Mouse (Mus musculus) ovary, adult 18-20 months (tissue): ENCODE measurements around the gene Fam107a.
A peak's percentile ranks its signal among the peaks of the same experiment; 100 is the strongest.
"Not testable (repeated sequence)": the region's sequence is repeated elsewhere in the genome, so short reads cannot be mapped to it uniquely, and the experiment has no call there.

Experiments used
- DNase-seq: peaks from one replicate; pipeline ENCODE4 v3.0.0; 2022; ENCODE audit warnings: low spot score, mixed read lengths

The Fam107a gene

GRCm38 (mm10) chr14:8316366-8317193 is 1.2 kb downstream of the Fam107a start:
- DNase-seq = no peak

- DNase-seq = no peak
Observed at GRCm38 (mm10) chr14:8315169-8315568, 2.7 kb downstream of the Fam107a start.

GRCm38 (mm10) chr14:8314536-8314935 is 3.3 kb downstream of the Fam107a start:
- no peak for DNase-seq

GRCm38 (mm10) chr14:8313877-8314276 is 3.9 kb downstream of the Fam107a start:
- DNase-seq = no peak

GRCm38 (mm10) chr14:8309621-8310141 is 8.1 kb downstream of the Fam107a start:
- DNase-seq = no peak

GRCm38 (mm10) chr14:8308650-8309049 is 9.2 kb downstream of the Fam107a start:
- DNase-seq = no peak

DNA sequence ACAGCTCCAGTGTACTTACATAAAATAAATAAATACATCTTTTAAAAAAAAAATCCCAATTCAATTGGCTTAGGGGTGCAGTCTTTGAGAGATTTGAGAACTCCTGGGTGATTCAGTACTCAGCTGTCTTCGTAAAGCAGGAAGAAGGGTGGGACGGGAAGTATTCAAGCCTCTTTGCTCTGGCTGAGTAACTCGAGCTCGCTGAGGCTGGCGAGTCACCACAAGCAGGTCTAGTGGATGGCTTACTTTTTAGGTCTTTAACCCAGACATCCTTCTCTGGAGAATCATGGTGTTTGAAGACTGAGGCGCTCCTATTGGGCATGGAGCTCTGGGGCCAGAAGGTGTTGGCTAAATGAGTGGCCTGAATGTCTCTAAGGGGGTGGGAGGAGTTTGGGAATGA is 10.9 kb downstream of the Fam107a start:
- DNase-seq = no peak

GRCm38 (mm10) chr14:8305014-8305413 is 12.8 kb downstream of the Fam107a start:
- no peak for DNase-seq

- no peak for DNase-seq
Observed at GRCm38 (mm10) chr14:8304082-8304481, 13.7 kb downstream of the Fam107a start.

GRCm38 (mm10) chr14:8302687-8303086 is 15.1 kb downstream of the Fam107a start:
- DNase-seq = no peak

DNA sequence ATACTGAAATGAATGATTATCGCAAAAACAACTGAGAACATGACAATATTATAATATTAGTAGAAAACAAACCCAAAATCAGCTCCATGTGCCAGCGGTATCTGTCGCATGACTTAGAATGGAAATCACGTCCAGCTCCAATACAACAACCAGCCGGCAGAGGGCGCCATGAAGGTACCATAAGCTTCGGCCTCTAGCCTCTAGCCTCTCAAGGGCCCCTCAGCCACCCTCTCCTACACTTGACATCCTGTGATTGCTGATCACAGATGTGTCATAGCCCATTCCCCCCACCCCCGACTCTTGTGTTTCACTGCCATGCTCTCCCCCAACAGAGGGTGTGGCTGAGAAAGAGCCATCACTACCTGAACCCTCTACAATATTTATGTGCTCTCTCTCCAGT is 17.5 kb downstream of the Fam107a start:
- no peak for DNase-seq

GRCm38 (mm10) chr14:8297889-8298293 is 19.9 kb downstream of the Fam107a start:
- DNase-seq = peak; percentile 14

GRCm38 (mm10) chr14:8294257-8294656 is 23.6 kb downstream of the Fam107a start:
- DNase-seq = no peak

GRCm38 (mm10) chr14:8286595-8286994 is 31.2 kb downstream of the Fam107a start:
- peak; percentile 21 for DNase-seq

DNA sequence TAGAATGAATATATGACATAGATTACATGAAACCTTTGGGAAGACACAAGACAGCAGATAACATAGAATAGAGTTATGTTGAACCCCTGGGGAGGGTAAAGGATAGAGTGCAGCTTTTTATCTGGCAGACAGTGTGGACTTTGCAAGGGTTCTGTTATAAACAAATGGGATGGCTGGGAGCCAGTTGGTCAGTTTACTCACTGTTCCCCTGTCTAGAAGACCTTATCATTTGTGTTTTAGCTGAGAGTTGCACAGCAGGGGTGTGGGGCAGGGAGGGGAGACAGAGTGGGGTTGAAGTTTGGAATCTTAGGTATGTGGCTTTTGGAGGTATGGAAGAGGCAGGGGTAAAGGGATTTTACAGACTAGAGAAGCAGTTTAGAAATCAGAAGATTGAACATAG is 34.0 kb downstream of the Fam107a start:
- DNase-seq = no peak

- not testable (repeated sequence) for DNase-seq
Observed at GRCm38 (mm10) chr14:8271281-8271680, 46.5 kb downstream of the Fam107a start.

GRCm38 (mm10) chr14:8264378-8264777 is 53.4 kb downstream of the Fam107a start:
- DNase-seq = no peak

DNA sequence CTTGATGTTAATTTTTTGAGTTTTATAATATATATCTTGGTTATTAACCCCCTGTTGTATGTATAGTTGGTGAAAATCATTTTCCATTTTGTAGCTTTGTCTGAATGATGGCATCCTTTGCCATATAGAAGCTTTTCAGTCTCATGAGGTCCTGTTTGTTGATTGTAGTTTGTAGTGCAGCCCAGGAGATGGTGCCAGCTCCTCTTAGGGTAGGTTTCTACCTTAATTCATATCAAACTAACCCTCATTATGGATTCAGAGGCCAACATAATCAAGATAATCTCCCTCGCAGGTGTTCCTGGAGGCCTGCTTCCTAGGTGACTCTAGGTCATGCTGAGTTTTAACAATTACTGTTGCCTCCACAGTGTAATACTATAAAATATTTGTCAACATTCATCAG is 55.6 kb downstream of the Fam107a start:
- no peak for DNase-seq

GRCm38 (mm10) chr14:8260214-8260613 is 57.6 kb downstream of the Fam107a start:
- no peak for DNase-seq

DNA sequence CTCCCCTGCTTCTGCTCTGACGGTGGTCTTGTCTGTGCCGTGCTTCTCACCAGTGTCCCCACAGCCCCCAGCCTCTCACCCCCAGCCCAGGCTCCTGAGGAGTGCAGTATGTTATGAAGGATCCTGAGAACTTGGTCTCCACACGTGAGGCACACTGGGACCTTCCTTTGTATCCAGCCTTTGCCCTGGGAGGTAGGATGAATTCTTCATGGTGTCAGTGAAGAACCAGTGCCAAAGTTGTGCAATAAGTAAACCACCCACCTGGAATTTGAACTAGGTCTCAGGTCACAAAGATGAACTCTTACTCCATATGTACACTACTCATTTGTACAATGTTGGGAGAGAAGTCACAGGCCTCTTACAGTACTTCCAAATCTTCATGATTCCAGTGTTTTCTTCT is 58.7 kb downstream of the Fam107a start, which contains the start of gene Acox2:
TSS of gene Acox2 (minus strand) at position 188 of the 400 bp plus-strand sequence.
- no peak for DNase-seq

DNA sequence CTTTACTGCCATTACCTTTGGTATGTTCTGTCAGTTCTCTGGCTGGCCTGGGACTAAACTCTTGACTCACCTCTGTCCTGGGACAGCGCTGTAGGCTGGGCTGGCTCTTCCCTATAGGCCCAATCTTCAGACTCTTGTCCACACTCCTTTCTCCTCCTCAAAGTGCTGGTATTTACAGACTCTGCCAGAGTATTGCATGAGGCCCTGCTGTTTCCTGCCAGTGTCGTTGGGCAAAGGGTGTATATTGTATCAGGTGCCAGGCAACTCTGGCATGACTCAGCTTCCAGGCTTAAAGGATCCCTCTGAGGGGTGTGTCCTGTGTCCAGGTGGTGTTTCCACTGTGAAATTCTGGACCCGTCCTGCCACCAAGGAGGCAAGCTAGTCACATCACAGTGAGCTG is 59.1 kb downstream of the Fam107a start:
- DNase-seq = no peak

DNA sequence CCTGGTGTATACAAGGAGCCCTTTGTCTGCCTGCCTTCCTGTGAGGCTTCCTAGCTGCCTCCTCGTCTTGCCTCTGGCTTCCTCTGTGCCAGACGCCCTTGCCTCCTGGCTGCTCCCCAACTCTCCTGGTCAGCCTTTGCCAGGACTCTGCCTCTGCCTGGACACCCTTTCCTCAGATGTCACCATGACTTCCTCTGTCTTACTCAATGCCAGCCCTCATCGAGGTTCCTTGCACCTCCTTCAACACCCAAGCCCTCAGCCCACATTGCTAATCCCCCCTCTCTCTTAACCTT is 59.5 kb downstream of the Fam107a start:
- no peak for DNase-seq

DNA sequence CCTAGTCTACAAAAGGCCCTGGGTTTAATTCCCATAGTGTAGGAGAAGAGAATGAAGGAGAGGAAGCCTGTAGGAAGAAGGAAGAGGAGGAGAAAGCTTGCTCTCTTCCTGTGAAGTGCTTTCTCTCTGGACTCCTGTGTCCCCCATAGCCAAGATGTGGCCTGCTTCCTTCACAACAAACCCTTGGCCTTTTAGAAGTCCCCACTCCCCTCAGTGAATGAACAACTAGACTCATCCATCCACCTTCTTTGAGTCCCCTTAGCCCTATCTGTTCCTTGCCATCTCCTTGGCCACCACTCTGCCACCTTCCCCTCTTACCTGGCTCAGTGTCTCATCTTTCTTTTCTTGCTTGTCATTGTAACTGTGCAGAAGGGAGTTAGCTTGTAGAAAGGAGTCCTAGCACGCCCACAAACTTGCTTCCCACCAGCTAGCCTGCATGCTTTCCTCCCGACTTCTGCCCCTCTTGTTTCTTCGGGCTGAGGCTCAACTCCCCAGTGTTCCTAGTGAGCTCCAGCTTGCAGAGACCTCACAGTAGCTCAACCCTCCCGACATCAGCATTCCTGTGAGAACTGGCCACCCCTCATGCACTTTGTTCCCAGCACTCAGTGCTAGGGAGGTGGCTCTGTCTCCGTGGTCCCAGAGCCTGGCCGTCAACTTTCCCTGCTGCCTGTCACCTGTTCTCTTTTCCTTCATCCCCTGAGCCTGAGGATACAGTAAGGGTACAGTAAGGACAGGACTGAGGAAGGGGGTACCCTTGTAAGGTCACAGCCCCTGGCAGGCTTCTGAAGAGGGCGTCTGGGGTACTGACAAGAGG is 60.1 kb downstream of the Fam107a start:
- DNase-seq = no peak
